Mouse (Mus musculus) T-helper 2 cell (primary cell): ENCODE data around the gene Ndufa6.
"Not testable (repeated sequence)": the region's sequence is repeated elsewhere in the genome, so short reads cannot be mapped to it uniquely, and the experiment has no call there.

ENCODE experiments used
- in situ Hi-C: fragments of 300-600 bp; cut with MboI, MseI; formaldehyde crosslinking; loops from one replicate; pipeline ENCODE4 v1.15.1; 2025; ENCODE audit warnings: high pct_unique_total_duplicates

The Ndufa6 gene

DNA sequence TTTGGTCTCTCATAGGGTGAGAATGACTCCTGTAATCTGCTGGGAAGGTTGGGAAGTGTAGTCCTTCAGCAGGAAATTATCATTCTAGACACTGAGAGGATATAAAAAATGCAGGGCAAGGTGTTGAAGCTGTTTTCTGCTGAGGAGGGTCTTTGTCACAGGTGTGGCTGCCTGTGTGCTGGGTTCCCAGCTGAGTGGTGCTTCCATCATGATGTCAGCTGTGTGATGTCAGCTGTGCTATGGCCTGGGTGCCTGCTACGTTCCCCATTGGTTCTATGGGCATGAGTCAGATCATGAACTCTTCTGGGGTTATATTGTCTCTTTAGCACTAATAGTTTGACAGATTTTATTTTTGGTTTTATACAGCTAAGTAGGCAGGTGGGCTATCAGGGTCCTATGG lies 14.7 kb upstream of the Ndufa6 start:
- in situ Hi-C loops = no loop called here

DNA sequence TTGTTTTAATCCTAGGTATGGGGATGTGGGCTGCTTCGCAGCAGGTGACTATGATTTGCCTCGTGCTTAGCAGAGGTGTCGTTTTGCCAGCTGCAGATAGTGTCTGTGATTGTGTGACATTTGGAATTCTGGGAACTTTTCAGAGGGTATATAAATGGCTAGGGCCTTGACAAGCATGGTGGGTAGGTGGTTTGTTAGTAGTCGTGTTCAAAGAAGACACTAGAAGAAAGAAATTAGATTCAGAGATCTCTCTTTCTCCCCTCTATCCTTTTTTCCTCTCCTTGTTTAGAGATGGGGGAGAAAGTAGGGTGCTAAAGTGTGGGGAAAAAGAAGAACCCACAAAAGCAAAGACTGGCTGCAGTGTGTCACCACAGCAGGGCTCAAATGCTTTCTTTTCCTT lies 14.0 kb upstream of the Ndufa6 start:
- in situ Hi-C loops = no loop called here

- in situ Hi-C loops = not testable (repeated sequence)
Observed at GRCm38 (mm10) chr15:82364561-82364960, 10.4 kb upstream of the Ndufa6 start.

DNA sequence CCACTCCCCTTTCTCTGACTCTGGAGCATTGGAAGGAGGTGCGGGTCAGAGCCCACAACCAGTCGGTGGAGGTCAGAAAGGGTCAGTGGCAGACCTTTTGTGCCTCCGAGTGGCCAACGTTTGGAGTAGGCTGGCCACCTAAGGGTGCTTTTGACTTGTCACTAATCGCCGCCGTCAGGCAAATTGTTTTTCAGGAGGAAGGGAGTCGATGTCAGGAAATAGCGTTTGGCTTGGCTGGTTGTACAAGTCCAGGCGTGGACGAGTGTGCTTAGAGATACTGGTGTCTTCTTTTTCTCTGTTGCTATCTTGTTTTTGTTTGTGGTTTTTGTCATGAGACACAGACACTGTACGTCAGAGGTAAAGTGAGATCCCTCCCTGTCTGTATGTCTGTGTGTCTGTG lies 9.7 kb upstream of the Ndufa6 start:
- in situ Hi-C loops = not testable (repeated sequence)

DNA sequence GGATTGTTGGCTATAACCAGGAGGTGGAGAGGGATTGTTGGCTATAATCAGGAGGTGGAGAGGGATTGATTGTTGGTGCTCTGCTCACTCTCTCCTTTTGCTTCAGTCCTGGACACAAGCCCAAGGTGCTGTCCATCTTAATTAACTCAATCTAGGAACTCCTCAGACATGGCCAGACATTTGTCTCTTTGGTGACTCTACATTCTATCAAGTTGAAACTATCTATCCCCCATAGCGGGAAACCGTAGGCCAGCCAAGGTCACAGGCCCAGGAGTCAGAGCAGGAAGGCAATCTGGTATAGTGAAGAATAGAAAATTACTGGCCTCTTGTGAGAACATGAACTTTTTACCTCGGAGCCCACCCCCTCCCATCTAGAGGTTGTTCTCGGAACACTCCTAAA lies 8.1 kb upstream of the Ndufa6 start:
- in situ Hi-C loops = no loop called here

DNA sequence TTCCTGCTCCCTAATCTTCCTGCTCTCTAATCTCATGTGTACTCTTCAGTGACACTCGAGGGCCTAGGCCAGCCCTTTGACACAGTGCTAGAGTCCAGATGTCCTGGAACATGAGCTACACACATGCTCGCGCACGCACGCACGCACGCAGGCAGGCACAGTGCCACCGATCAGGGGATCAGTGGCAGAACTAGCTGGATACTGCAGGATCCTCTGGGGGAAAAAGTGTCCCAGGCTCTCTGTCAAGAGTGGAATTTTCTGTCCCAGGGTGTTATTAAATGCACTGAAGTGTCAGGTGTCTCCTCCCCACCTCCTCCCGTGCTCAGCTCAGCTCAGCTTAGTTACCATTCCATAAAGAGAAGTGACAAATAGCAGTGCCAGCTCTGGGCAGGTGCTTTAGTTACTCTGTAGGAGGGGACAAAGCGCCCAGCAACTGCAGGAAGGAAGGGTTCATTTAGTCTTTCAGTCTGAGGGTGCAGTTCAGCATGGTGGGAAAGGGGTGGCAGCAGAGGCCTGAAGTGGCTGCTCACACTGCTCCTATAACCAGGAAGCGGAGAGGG lies 7.4 kb upstream of the Ndufa6 start:
- in situ Hi-C loops = no loop called here

DNA sequence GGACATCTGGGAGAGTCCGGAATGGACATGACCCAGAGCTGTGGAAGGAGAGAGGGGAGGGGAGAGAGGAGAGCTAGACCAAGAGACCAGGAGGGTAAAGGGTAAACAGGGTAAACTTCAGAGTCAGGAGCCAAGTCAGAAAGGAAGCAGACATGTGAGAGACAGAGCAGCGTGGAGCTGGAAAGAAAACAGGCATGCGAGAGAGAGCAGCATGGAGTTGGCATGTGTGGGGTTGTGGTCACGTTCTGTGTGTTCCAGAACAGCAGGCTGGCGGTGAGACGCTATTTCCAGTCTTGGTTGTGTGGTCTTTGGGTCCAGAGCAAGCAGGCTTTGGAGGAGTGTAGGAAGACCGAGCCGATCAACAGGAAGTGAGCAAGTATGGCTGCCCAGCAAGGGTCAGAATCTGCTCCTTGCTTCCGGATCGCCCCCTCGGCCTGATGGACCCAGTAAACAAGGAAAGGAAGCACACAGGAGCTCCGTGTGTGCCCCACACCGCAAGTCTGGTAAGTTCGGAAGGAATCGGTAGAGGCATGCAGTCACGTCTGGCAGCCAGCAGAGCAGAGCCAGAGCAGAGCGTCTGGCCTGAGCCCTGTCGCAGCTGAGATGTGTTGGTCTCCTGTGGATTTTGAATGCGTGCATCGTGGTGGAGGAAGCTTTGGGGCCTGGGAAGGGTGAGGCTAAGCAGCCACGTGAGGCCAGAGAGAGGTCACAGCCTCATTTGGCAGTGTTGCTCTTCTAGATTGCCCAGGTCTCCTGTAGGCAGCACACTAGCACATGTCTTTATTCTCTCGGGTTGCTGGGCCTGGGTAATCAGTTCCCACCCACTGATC lies 4.5 kb upstream of the Ndufa6 start:
- in situ Hi-C loops = no loop called here

- in situ Hi-C loops = no loop called here
Observed at GRCm38 (mm10) chr15:82353745-82354113, 393 bp downstream of the Ndufa6 start.

DNA sequence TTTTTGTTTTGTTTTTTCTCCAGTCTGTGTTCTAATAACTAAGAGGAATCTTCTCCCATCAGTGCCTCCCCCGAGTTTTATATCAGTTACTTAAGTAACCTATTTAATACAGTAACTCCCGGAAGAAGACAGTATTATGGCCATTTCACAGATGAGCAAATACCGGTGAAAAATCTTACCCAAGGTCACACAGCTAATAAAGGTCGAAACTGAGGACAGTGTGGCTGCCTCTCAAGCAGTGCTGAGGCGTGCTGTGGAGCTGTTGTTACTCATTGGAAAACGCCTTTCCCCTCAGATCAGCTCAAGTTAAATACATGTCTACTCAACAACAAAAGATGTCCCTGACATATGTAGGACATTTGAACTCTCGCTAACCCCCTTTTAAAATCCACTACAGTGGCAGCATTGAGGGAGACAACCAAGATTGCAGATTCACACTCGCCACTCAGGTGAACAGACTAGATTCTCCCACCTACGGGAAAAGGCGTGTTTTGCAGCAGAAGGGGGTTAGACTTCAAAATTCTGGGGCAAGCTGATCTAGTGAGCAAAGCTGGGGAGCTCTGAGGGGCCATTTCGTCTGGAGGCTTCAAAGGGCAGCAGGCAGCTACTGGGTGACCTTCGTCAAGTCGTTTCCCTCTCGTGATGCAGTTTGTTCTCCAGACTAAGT lies 911 bp downstream of the Ndufa6 start:
- in situ Hi-C loops = no loop called here

GRCm38 (mm10) chr15:82351480-82351879 lies 2.6 kb downstream of the Ndufa6 start:
- in situ Hi-C loops = no loop called here

DNA sequence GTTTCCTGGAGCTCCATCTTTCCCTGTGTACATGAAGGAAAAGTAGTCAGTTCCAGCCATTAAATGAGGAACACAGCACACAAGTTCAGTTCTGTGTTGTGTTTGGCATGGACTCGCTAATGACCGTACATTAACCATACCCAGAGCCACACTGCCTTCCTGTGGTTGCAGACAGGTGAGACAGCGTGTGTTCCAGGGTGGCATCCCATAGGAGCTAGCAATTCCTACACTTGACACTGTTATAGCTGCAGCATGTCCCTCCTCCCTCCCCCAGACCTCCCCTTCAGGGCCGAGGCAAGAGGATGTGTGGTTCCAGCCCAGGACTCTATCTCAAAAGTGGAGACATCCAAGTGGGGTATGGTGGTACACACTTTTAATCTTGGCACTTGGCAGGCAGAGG lies 3.8 kb downstream of the Ndufa6 start:
- in situ Hi-C loops = no loop called here

- in situ Hi-C loops = loop anchor here (25.0 kb wide), 2 partner anchors 1262 to 1762 kb away; no protein-coding TSS in a partner anchor
Observed at GRCm38 (mm10) chr15:82348999-82349341, 5.2 kb downstream of the Ndufa6 start.

DNA sequence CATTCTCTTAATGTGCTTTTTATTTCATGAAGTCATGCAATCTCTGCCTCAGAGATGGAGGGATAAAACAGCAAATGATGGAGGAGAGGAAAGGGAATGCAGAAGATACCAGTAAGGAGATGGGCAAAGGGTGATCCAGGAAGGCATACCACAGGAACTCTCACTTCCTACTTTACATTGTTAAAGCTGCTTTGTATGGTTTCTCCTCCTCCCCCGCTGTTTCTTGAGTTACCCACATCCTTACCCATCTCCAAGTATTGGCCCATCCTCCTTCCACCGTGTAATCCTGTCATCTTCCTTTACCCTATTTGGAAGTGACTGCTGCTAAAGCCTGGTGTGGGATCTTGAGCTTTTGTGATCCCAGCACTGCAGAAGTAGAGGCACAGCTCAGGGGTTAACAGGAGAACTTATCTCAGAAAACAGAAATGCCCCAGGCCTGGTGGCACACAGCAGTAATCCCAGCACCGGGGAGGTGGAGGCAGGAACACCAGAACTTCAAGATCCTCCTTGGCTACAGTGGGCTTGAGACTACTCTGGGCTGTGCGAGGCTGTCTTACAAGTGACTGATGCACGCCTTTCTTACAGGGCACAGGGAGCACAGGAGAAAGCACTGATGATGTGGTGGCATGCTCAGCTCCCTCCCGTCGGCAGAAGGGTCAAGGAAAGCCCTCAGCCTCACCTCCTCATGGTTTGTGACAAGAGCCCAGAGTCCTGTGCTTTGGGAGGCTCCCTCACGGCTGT lies 5.7 kb downstream of the Ndufa6 start:
- in situ Hi-C loops = loop anchor here (25.0 kb wide), 2 partner anchors 1261 to 1761 kb away; no protein-coding TSS in a partner anchor

DNA sequence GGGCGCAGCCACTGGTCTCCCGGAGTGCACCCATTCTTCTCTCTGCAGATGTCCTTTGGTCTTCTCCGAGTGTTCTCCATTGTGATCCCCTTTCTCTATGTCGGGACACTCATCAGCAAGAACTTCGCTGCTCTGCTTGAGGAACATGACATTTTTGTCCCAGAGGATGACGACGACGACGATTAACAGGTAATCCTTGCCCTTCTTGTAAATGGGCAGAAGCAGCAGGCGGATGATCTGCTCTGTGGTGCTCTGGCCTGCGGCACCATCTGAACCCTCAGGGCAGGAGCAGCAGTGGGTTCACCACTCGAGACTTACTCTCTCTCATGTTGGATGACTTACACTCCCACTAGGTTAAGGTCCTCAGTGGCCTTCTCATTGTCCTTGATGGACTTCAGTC lies 6.3 kb downstream of the Ndufa6 start:
- in situ Hi-C loops = loop anchor here (25.0 kb wide), 2 partner anchors 1261 to 1761 kb away; no protein-coding TSS in a partner anchor

GRCm38 (mm10) chr15:82347303-82347676 lies 6.8 kb downstream of the Ndufa6 start:
- in situ Hi-C loops = loop anchor here (25.0 kb wide), 2 partner anchors 1260 to 1760 kb away; no protein-coding TSS in a partner anchor

GRCm38 (mm10) chr15:82346580-82347302 lies 7.4 kb downstream of the Ndufa6 start:
- in situ Hi-C loops = loop anchor here (25.0 kb wide), 2 partner anchors 1259 to 1759 kb away; no protein-coding TSS in a partner anchor

DNA sequence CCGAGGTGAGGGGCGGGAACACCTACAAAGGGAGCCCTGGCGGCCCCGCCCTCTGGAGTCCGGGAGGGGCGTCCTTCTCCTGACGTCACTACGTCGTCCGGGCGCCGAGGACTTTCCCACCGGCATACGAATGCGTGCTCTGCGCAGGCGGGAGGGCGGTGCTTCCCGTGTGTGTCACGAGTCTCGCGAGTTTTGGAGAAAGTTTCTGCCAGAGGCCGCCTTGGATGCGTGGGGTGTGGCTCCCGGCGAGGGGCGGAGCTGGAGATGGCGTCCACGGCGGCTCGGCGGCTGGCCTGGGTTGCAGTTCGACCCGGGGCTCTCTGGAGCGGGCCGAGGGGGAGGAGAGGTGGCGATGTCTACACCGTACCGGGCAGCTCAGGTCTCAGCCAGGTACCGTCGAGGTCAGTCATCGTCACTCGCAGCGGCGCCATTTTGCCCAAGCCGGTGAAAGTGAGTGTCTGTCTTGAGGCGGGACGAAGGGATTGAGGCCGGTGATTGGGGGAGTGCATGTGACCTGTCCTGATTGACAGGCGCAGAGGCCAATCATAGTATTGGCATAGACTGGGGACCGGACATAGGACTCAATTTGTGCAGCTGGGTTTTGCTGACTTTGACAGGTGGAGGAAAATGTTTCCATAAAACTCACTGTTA lies 8.2 kb downstream of the Ndufa6 start:
- in situ Hi-C loops = loop anchor here (25.0 kb wide), 2 partner anchors 1259 to 1759 kb away; no protein-coding TSS in a partner anchor

- in situ Hi-C loops = loop anchor here (5.0 to 25.0 kb wide), 3 partner anchors 68 to 1758 kb away; no protein-coding TSS in a partner anchor
Observed at GRCm38 (mm10) chr15:82344971-82345370, 9.2 kb downstream of the Ndufa6 start.

DNA sequence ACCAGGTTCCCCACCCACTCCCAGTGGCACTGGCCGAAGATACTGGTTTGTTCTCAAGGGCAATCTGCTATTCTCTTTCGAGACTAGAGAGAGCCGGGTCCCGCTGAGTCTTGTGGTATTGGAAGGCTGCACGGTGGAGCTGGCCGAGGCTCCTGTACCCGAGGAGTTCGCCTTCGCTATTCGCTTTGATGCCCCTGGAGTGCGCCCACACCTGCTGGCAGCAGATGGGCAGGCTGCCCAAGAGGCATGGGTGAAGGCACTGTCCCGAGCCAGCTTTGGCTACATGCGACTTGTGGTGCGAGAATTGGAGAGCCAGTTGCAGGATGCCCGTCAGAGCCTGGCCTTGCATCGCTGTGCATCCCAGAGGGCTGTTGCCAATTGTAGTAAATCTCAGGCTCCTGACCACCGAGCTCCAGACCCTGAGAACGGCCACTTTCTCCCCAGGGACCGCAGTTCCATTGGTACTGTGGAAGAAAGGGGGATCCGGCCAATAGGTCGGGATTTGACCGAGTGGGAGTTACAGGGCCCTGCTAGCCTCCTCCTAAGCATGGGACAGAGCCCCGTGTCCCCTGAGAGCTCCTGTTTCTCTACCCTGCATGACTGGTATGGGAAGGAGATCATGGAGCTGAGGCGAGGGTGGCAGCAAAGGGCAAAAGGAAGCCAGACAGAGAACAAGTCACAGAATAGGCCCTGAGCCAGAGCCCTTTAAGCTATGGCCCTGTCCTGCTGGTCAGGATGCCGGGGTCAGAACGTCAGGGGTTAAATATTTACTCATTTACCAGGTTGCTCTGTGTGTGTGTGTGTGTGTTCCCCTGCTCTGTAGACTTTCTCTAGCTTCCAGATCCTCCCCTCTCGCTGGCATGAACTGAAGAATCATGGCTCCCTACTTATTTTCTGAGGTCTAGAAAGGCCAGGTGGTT lies 10.5 kb downstream of the Ndufa6 start:
- in situ Hi-C loops = loop anchor here (5.0 to 25.0 kb wide), 3 partner anchors 66 to 1756 kb away; no protein-coding TSS in a partner anchor
